Mouse (Mus musculus) thymus, postnatal 25 days (tissue): ENCODE measurements around the gene F3.

Source experiments
- DNase-seq: peaks from one replicate; pipeline ENCODE4 v3.0.0; 2022

Gene F3

GRCm38 (mm10) chr3:121710894-121711531, 12.3 kb upstream of the F3 start:
- DNase-seq, result no peak

DNA sequence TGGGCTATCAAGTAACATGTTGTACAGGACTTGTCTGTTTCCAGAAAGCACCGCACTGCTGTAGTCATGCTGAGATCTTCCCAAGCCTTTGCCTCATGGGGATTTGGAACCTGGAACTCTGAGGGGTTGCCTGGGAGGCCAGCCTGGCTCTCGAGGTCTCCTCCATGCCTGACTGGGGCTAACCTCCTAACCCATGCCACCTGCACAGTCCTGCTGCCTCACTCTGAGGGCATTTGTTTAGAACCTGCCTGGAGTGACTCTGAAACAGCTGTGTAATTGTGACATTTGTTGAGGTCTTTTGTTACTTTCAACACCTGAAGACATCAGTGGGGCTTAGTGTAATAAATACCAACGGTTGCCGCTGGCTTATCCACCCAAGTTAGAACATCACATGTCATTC, 11.1 kb upstream of the F3 start:
- DNase-seq, result no peak

GRCm38 (mm10) chr3:121713151-121713701, 10.1 kb upstream of the F3 start:
- no peak for DNase-seq

DNA sequence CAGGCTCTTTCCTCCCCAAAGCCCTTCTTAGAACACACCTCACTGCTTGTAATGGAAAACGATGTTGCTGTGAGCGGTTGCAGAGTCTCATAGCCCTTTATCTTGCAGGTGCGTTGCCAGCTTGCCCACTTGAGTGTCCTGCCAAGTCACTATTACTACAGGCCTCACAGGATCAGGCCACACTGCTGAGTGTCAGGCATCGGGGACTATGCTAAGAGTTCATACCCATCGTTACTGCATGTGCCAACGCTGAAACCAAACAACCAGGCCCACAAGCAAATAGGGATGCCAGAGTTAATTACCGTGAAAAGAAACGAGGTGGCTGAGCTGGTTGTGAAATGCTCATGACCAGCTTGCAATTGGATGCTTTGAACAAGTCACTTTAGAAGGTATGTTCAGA, 9.5 kb upstream of the F3 start:
- DNase-seq, result no peak

DNA sequence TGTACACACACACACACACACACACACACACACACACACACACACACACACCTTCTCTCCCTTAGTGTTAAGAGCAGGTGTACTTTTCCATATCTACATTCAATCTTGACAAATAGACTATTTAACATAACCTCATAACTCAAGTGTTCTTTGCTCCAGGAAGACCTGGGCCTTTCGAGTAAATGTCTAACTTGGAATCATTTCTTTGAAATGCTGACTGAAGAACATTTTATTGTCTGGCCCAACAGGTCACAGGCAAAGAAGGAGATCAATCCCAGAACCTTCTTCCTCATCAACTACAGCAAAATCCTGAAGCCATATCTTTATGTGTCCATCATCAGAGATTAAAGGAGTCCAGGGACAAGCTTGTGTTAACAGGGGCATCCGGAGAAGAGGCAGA, 8.9 kb upstream of the F3 start:
- no peak for DNase-seq

- DNase-seq, result no peak
These were observed 8.0 kb upstream of the F3 start for GRCm38 (mm10) chr3:121715336-121715735.

DNA sequence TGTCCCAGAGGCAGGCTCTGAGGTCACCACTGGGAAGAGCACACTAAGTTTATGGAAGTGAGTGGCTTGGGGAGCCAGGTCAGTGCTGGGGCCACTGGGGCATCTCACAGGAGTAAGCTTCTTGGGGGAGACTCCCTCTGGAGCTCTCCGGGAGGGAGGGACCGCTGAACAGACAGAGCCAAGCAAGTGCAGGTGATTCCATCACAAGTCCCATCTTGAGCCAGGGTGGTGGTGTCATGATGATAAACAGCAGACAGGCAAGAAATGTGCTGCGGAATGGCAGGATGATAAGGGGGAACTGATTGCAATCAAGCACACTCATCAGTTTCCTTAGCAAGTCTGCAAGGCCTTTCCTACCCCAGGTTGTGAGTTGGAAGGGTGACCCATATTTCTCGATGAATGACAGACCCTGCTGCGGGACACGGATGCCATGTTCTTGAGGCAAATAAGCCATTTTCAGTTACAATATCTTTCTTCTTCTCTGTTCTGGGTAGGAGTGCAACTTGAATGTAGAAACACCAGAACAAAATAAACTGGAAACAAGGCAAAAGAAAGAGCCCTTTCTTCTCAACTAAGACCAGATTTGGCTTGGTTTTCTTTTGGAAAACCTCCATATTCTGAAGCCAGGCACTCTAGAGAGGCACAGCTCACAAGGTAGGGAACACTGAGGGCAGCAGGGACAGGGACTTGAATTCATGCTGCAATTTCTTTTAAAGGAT, 7.4 kb upstream of the F3 start:
- DNase-seq, result no peak

DNA sequence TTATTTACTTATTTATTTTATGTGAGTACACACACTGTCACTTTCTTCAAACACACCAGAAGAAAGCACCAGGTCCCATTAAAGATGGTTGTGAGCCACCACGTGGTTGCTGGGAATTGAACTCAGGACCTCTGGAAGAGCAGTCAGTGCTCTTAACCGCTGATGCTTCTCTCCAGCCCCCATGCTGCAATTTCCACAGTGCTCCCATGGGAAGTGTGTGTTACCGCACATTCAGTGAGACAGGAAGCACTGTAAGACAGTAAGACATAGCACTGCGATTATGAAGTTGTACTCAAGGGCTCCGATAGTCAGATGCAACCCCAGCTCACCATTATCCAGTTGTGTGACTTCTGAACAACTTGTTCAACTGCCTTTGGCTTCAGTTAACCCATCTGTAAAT, 6.9 kb upstream of the F3 start:
- no peak for DNase-seq

GRCm38 (mm10) chr3:121718679-121719078, 4.7 kb upstream of the F3 start:
- no peak for DNase-seq

DNA sequence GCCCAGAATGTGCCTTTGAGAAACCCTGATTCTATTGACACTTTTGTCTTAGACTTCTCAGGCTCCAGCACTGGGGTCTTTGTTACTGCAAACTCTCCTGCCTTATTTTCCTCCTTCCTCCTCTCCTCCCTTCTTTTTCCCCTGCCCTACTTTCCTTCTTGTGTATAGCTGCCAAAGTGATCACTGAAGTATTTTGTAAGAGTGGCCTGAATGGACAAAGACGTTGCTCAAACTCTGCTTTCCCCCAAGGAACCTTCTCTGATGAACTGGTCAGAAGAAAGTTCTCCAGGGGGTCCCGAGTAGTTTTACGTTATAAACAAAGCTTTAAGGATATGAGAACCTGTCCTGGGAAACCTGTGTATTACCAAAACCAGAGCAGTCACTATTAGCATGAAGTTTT, 3.6 kb upstream of the F3 start:
- no peak for DNase-seq

- DNase-seq, result no peak
These were observed 2.3 kb upstream of the F3 start for GRCm38 (mm10) chr3:121720801-121721690.

GRCm38 (mm10) chr3:121721691-121722070, 1.7 kb upstream of the F3 start:
- no peak for DNase-seq

DNA sequence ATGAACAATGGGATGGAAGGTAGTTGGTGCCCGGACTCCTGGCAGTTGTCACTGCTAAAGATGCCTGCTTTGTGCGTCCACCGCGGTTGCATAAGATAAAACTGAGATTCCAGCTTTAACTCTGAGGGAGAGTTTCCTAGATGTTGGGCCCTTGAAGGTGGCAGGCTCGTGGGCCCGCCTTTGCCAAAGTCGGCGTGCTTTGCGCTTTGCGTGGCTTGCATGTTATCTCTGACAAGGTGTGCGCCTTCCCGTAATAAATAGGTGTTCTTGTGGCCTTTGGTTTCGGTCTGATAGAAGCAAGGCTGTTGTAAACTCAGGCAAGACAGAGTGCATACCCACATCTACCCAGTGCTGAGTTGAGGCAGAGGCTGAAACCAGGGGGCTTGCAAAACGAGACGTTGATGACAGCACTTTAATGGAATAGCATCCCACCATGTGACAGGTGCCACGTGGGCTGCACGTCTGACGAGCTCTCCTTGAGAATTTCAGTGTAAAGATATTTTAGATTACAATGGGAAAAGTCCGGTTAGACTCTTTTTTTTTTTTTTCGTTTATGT, 709 bp downstream of the F3 start:
- DNase-seq, result no peak

- no peak for DNase-seq
These were observed 1.2 kb downstream of the F3 start for GRCm38 (mm10) chr3:121724553-121724952.

GRCm38 (mm10) chr3:121725651-121726050, 2.3 kb downstream of the F3 start:
- DNase-seq, result no peak

GRCm38 (mm10) chr3:121729678-121730077, 6.3 kb downstream of the F3 start:
- DNase-seq, result no peak

- DNase-seq, result no peak
These were observed 12.2 kb downstream of the F3 start for GRCm38 (mm10) chr3:121735542-121735941.

GRCm38 (mm10) chr3:121736025-121736744, 12.8 kb downstream of the F3 start:
- peak; percentile 66 for DNase-seq

DNA sequence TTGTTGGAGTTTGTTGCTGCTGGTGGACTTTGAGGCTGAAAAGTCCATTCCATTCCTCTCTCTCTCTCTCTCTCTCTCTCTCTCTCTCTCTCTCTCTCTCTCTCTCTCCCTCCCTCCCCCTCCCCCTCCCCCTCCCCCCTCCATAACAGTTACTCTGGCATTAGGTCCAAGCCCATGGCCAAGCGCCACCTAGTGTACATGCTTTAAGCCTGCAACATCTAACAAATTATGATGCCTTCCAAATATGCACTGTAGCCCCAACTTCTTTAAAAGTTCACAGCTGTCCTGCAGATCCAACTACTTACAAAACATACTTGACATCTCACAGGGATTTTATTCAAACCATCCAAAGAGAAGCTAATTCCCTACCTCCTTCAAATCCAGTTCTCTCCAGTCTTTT, 14.1 kb downstream of the F3 start:
- DNase-seq, result peak; percentile 32

- no peak for DNase-seq
These were observed 14.6 kb downstream of the F3 start for GRCm38 (mm10) chr3:121737901-121738300.

DNA sequence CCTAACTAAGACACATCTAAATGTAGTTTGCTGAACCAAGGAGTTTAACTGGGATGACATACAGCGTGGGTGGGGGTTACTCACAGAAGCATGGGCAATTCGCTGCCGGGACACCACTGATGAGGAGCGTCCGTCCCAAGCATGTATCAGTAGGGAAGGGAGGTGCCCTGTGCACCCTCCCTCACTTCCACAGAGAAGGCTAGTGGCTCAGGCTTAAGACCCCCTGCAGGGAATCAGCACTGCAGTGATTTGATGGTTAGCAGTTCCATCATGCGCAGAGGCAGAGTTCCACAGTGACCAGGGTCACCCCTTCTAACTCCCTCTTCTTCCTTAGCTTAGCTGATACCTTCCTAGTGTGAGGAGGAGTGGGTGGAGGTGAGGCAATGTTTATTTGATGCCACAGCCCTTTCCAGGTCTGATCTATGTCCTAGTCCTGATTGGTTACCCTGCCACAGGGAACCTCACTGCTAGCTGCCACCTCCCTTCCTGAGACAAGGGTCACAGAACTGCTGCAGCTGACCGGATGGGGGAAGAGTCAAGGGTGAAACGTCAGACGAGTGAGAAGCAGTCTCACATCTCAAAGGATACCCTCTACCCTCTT, 15.5 kb downstream of the F3 start:
- DNase-seq, result no peak
